Mouse (Mus musculus) limb, embryonic 14.5 days (tissue): ENCODE measurements at regions not wholly inside any gene's neighbourhood (a gene's known extent, or its start where the extent isn't known, plus 50 kb on each side); places are given as distances from the start of the nearest gene placed in this dataset.

Experiments
- ATAC-seq: fragments of 200-750 bp; cut with Nextera tagmentation; 2 replicates; pipeline ENCODE4 v1.8.0; 2017; ENCODE audit warnings: low read depth, moderate number of reproducible peaks, moderate TSS enrichment; ENCODE audit not compliant: low FRiP score
- DNase-seq: peaks from one replicate; pipeline ENCODE4 v3.0.0-alpha.2; 2015; ENCODE audit warnings: low spot score
- H3K27ac ChIP-seq: fragments of 300-500 bp; sonication (generic); replicated peaks from 2 replicates; pipeline ENCODE4 v1.5.1; 2014; ENCODE audit warnings: low read depth, mild to moderate bottlenecking, low read length, moderate library complexity, mixed read lengths
- H3K27me3 ChIP-seq: fragments of 300-500 bp; sonication (generic); 2 replicates; pipeline ENCODE4 v1.6.1; 2014; ENCODE audit warnings: low read length, mixed read lengths; ENCODE audit not compliant: control insufficient read depth, insufficient read depth
- H3K36me3 ChIP-seq: fragments of 300-500 bp; sonication (generic); 2 replicates; pipeline ENCODE4 v1.6.1; 2014; ENCODE audit warnings: mild to moderate bottlenecking, low read length, moderate library complexity, mixed read lengths; ENCODE audit not compliant: control insufficient read depth, insufficient read depth
- H3K4me1 ChIP-seq: fragments of 300-500 bp; sonication (generic); 2 replicates; pipeline ENCODE4 v1.6.1; 2014; ENCODE audit warnings: antibody characterized with exemption, low read length, mixed read lengths; ENCODE audit not compliant: control insufficient read depth, insufficient read depth
- H3K4me2 ChIP-seq: fragments of 300-500 bp; sonication (generic); replicated peaks from 2 replicates; pipeline ENCODE4 v1.6.1; 2014; ENCODE audit warnings: low read depth, mild to moderate bottlenecking, low read length, moderate library complexity; ENCODE audit not compliant: severe bottlenecking
- H3K4me3 ChIP-seq: fragments of 300-500 bp; sonication (generic); replicated peaks from 2 replicates; pipeline ENCODE4 v1.5.1; 2014; ENCODE audit warnings: low read length
- H3K9ac ChIP-seq: fragments of 300-500 bp; sonication (generic); 2 replicates; pipeline ENCODE4 v1.6.1; 2014; ENCODE audit warnings: mild to moderate bottlenecking, low read depth, low read length, moderate library complexity; ENCODE audit not compliant: severe bottlenecking
- H3K9me3 ChIP-seq: fragments of 300-500 bp; sonication (generic); 2 replicates; pipeline ENCODE4 v1.6.1; 2016; ENCODE audit warnings: low read length; ENCODE audit not compliant: control insufficient read depth
- POLR2A ChIP-seq: fragments of 200-500 bp; IDR thresholded peaks from 2 replicates; pipeline ENCODE4 v1.8.0; 2012; ENCODE audit warnings: inconsistent platforms, mild to moderate bottlenecking, moderate library complexity, borderline replicate concordance; ENCODE audit not compliant: insufficient read depth, insufficient read length; ENCODE audit errors: extremely low read depth
- WGBS: fragments of 180-500 bp; shearing (Covaris S2); extraction: QIAGEN DNeasy Blood & Tissue Kit; methylation state at CpG from one replicate; pipeline ENCODE4 v1.1.7; 2014; 5-methylcytosine and 5-hydroxymethylcytosine counted together

- H3K27ac ChIP-seq, result no peak overlapping the region
- WGBS, result 65% methylated on average over 1 of the region's 1 CpGs
- TF ChIP-seq POLR2A, result no peak
These were observed 109.7 kb upstream of the Plxna2 start for GRCm38 (mm10) chr1:194508314-194508713.

GRCm38 (mm10) chr1:194505826-194506225 lies 112.2 kb upstream of the Plxna2 start:
- Histone ChIP-seq H3K27ac (no peak overlapping the region), H3K9ac (no peak overlapping the region), H3K9me3 (no peaks in the 10 kb centered on the region), H3K4me1 (no peaks in the 10 kb centered on the region), H3K36me3 (no peaks in the 10 kb centered on the region), H3K4me3 (no peak overlapping the region), H3K4me2 (no peak overlapping the region), H3K27me3 (no peaks in the 10 kb centered on the region; the same call in 1 of the 2 replicates)
- no peak for TF ChIP-seq POLR2A
- 68% methylated on average over 3 of the region's 3 CpGs for WGBS
- ATAC-seq (no peak), DNase-seq (no peak)

More at GRCm38 (mm10) chr1:194508314-194508713, 109.7 kb upstream of the Plxna2 start:
- no peak overlapping the region for H3K4me3 ChIP-seq
- DNase-seq (no peak), ATAC-seq (no peak)
- H3K36me3 ChIP-seq, result no peaks in the 10 kb centered on the region
- no peaks in the 10 kb centered on the region for H3K9me3 ChIP-seq
- no peaks in the 10 kb centered on the region for H3K27me3 ChIP-seq
- no peak overlapping the region for H3K9ac ChIP-seq
- no peak overlapping the region for H3K4me2 ChIP-seq
- no peaks in the 10 kb centered on the region for H3K4me1 ChIP-seq

GRCm38 (mm10) chr1:194504207-194504606 lies 113.8 kb upstream of the Plxna2 start:
- no peak for TF ChIP-seq POLR2A
- DNase-seq (no peak), ATAC-seq (no peak)
- Histone ChIP-seq H3K9ac (no peak overlapping the region), H3K4me2 (no peak overlapping the region), H3K9me3 (no peaks in the 10 kb centered on the region), H3K4me3 (no peak overlapping the region), H3K4me1 (no peaks in the 10 kb centered on the region), H3K36me3 (no peaks in the 10 kb centered on the region), H3K27me3 (no peaks in the 10 kb centered on the region; the same call in 1 of the 2 replicates), H3K27ac (no peak overlapping the region)

- no peaks in the 10 kb centered on the region; the same call in 1 of the 2 replicates for H3K27me3 ChIP-seq
- no peak overlapping the region for H3K27ac ChIP-seq
- no peak overlapping the region for H3K9ac ChIP-seq
- DNase-seq, result no peak
- no peak overlapping the region for H3K4me3 ChIP-seq
- no peaks in the 10 kb centered on the region for H3K9me3 ChIP-seq
- no peak for ATAC-seq
- H3K4me1 ChIP-seq, result no peaks in the 10 kb centered on the region
- H3K36me3 ChIP-seq, result no peaks in the 10 kb centered on the region
- 33% methylated on average over 3 of the region's 3 CpGs for whole genome bisulfite sequencing
- H3K4me2 ChIP-seq, result no peak overlapping the region
- no peak for TF ChIP-seq POLR2A
These were observed 114.5 kb upstream of the Plxna2 start for GRCm38 (mm10) chr1:194503517-194503916.

- no peak for DNase-seq
- TF ChIP-seq POLR2A, result no peak
- Histone ChIP-seq H3K27me3 (no peaks in the 10 kb centered on the region), H3K9ac (no peak overlapping the region), H3K4me3 (no peak overlapping the region), H3K27ac (no peak overlapping the region), H3K4me2 (no peak overlapping the region), H3K9me3 (no peaks in the 10 kb centered on the region), H3K36me3 (no peaks in the 10 kb centered on the region), H3K4me1 (no peaks in the 10 kb centered on the region)
- 82% methylated on average over 2 of the region's 2 CpGs for WGBS
- no peak for ATAC-seq
These were observed 121.6 kb upstream of the Plxna2 start for GRCm38 (mm10) chr1:194496424-194496823.

- H3K4me3 ChIP-seq, result no peak overlapping the region
- TF ChIP-seq POLR2A, result no peak
- H3K27me3 ChIP-seq, result no peaks in the 10 kb centered on the region
- no peak overlapping the region for H3K4me2 ChIP-seq
- no peaks in the 10 kb centered on the region for H3K9me3 ChIP-seq
- no peaks in the 10 kb centered on the region for H3K36me3 ChIP-seq
- no peaks in the 10 kb centered on the region for H3K4me1 ChIP-seq
- no peak for ATAC-seq
- no peak for DNase-seq
- no peak overlapping the region for H3K9ac ChIP-seq
- H3K27ac ChIP-seq, result no peak overlapping the region
These were observed 126.9 kb upstream of the Plxna2 start for GRCm38 (mm10) chr1:194491111-194491510.
